ENCODE assay signal across 10 mouse cellular contexts in the genomic region with DNA sequence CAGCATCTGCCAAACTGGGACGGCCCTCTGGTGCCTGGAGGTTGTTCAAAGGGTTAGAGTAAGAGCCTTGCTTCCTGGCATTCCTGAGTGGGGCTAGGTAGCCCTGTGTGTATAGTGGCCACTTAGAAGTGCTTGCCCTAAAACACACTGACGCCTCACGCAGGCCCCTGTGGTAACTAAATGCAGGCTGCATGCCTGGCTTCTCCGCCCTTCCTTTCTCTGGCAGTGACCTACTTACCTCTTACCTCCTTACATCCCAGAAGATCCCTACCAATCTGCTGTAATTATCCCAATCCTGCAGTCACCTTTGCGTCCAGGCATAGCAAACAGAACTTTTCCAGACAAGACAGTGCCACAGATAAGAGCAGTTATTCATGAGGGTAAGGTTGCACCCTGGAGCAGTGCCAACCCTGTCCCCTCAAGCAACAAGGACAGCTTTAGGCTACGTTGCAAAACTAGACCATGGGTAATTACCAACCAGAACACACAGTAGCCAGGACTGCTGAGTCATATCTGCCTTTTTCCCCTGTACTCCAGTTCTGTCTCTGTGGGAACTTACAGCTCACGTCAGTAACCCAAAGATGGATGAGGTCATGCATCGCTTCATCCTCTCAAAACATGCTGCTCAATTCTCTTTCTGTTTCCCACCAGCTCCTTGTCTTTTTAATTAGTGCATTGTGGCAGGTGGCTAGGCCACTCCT.
DNase-seq lines count a peak whose midpoint lies in the region; ATAC-seq and TF ChIP-seq lines count a peak whose summit lies in the region.
"Had no signal": no experiment of that assay in that cellular context is flagged by ENCODE, and none has a peak within 500 bp of the region (broad histone marks: within the 10 kb centered on the region; RNA-seq: fewer than 3 reads in every experiment).

No protein-coding gene starts in this region.

- ATAC-seq in kidney, postnatal 0 days (replicated peaks; ENCODE audit: low FRiP score, low read depth), result peak; percentile 86

- H3K9me3 ChIP-seq in kidney, postnatal 0 days (replicated peaks; ENCODE audit: low read length), result no peaks in the 10 kb centered on the region
- H3K9me3 ChIP-seq: neural tube, embryonic 12.5 days had no signal

- no peak overlapping the region for H3K4me3 ChIP-seq in kidney, postnatal 0 days (replicated peaks; ENCODE audit: low read depth, low read length)
- H3K4me3 ChIP-seq: heart, embryonic 13.5 days; neural tube, embryonic 12.5 days had no signal

- H3K27ac ChIP-seq in kidney, postnatal 0 days, result peak overlapping the region; percentile 27; the same call in 1 of the 2 replicates
- H3K27ac ChIP-seq: heart, embryonic 13.5 days; neural tube, embryonic 12.5 days had no signal

- H3K4me1 ChIP-seq in kidney, postnatal 0 days (replicated peaks; ENCODE audit: insufficient read depth, low read length), result peaks cover 7% of the 10 kb centered on the region; the same call in 1 of the 2 replicates
- H3K4me1 ChIP-seq: neural tube, embryonic 12.5 days had no signal

- no peak overlapping the region for H3K9ac ChIP-seq in kidney, postnatal 0 days (ENCODE audit: low read depth, low read length)
- H3K9ac ChIP-seq: heart, embryonic 13.5 days; neural tube, embryonic 12.5 days had no signal

- WGBS in kidney, postnatal 0 days, result 44% methylated on average over 8 of the region's 8 CpGs

- H3K4me2 ChIP-seq in kidney, postnatal 0 days (ENCODE audit: low read length), result no peak overlapping the region
- H3K4me2 ChIP-seq: heart, embryonic 13.5 days; neural tube, embryonic 12.5 days had no signal

- TF ChIP-seq CTCF in kidney, postnatal 0 days (IDR thresholded peaks at IDR 0.05; ENCODE audit: low read depth), result no peak

- H3K36me3 ChIP-seq in kidney, postnatal 0 days (ENCODE audit: insufficient read depth, low read length), result no peaks in the 10 kb centered on the region
- H3K36me3 ChIP-seq: heart, embryonic 13.5 days; neural tube, embryonic 12.5 days had no signal

- intact Hi-C loops in gastrocnemius, postnatal 36 days (cut with DNase I), result no loop called here

- H3K27me3 ChIP-seq in kidney, postnatal 0 days (ENCODE audit: insufficient read depth, low read length), result no peaks in the 10 kb centered on the region
- H3K27me3 ChIP-seq: heart, embryonic 13.5 days; neural tube, embryonic 12.5 days had no signal

- peak; percentile 14 to 21 for DNase-seq in layer of hippocampus, postnatal 10 days (ENCODE audit: low spot score in 2 of 2)
- no peak for DNase-seq in layer of hippocampus, postnatal 25 days (ENCODE audit: extremely low spot score in 1 of 2, low spot score in 1 of 2)
- DNase-seq in adrenal gland, adult (ENCODE audit: inconsistent age in 2 of 2, low spot score in 1 of 2), result peak; percentile 86 to 90
- DNase-seq in fibroblast of lung, adult 2 months (ENCODE audit: low read depth), result peak; percentile 76
- peak; percentile 69 for DNase-seq in kidney, postnatal 0 days (ENCODE audit: low spot score)
- no peak for DNase-seq in gastrocnemius, postnatal 36 days
- no peak for DNase-seq in layer of hippocampus, adult 11-12 months (ENCODE audit: low spot score)
- no peak for DNase-seq in cerebellum, postnatal 14 days

Comparison
In these comparisons a context has a peak if more than half of its experiments do, and no peak if none do; other contexts are left out.
1. DNase-seq: peak in layer of hippocampus, postnatal 10 days (2 of 2), adrenal gland, adult (2 of 2), fibroblast of lung, adult 2 months (single experiment) and kidney, postnatal 0 days (single experiment); none in layer of hippocampus, postnatal 25 days (0 of 2), gastrocnemius, postnatal 36 days (0 of 2), layer of hippocampus, adult 11-12 months (single experiment) and cerebellum, postnatal 14 days (0 of 2).